Mouse (Mus musculus) liver, embryonic 14.5 days (tissue): Measurements from ENCODE around the gene Rita1.

Source experiments
- CTCF ChIP-seq: IDR thresholded peaks from 2 replicates; pipeline ENCODE4 v1.5.1; 2016; ENCODE audit warnings: antibody characterized with exemption, low read depth, control low read depth
- EP300 ChIP-seq: IDR thresholded peaks from 2 replicates; pipeline ENCODE4 v1.6.1; 2016; ENCODE audit warnings: antibody characterized with exemption, low read depth

- TF ChIP-seq CTCF (no peak), EP300 (no peak)
Measured at GRCm38 (mm10) chr5:120612822-120613604, 624 bp upstream of the Rita1 start.
